Mouse (Mus musculus) forebrain, embryonic 10.5 days (tissue): ENCODE measurements around the gene Smap2. TPM values are rescaled to one million over a fixed set of nuclear protein-coding genes. Genes with fewer than 3 reads are reported as not detected.

Experiments used
- microRNA-seq: library from miRNA; unstranded; fragments of <30 nt; microRNA quantifications from one replicate; pipeline ENCODE4, GENCODE M21; 2017
- polyA plus RNA-seq: library from polyadenylated mRNA; unstranded; fragments of >200 nt; fragmentation: Nextera tagmentation; extraction: Ambion mirVana; gene quantifications from 2 replicates; pipeline ENCODE4 v1.2.1, GENCODE M21; 2016

The Smap2 gene
- polyA plus RNA-seq, 1 experiment from 2014 or later: 11.3 TPM

Small RNAs within 50 kb of the gene (microRNA-seq; reads per million reads assigned to microRNA genes)
- gene Mir7015: not detected

Other genes starting within 250 kb of the Smap2 start
- gene Nfyc, start 185.7 kb downstream of the Smap2 start, polyA plus RNA-seq: 128 and 131 TPM in 2 replicates
- 3.1 and 3.8 TPM in 2 replicates for gene Rims3, start 162.4 kb downstream of the Smap2 start, polyA plus RNA-seq
- 36.2 and 40.1 TPM in 2 replicates for gene Exo5, start 92.2 kb downstream of the Smap2 start, polyA plus RNA-seq
- gene Zfp69, start 65.5 kb downstream of the Smap2 start, polyA plus RNA-seq: 9.9 and 10.5 TPM in 2 replicates
- gene Col9a2, start 22.1 kb upstream of the Smap2 start, polyA plus RNA-seq: 1.4 and 1.5 TPM in 2 replicates
- gene Zmpste24, start 81.0 kb upstream of the Smap2 start, polyA plus RNA-seq: 31.5 and 33.8 TPM in 2 replicates
- gene Tmco2, start 92.0 kb upstream of the Smap2 start, polyA plus RNA-seq: not detected in 2 replicates
- 25.7 and 29.8 TPM in 2 replicates for gene Rlf, start 197.8 kb upstream of the Smap2 start, polyA plus RNA-seq